Mouse (Mus musculus): Measurements from ENCODE around the gene Armh3. TPM values are rescaled to one million over a fixed set of nuclear protein-coding genes. Genes with fewer than 3 reads are reported as not detected.
A peak's percentile ranks its signal among the peaks of the same experiment; 100 is the strongest.

The Armh3 gene
- polyA plus RNA-seq, 1 experiment from 2014 or later: 17.8 TPM

GRCm38 (mm10) chr19:45782315-45783001 is 215.8 kb downstream of the Armh3 start:
- H3K36me3 ChIP-seq (ENCODE audit: insufficient read depth): peaks cover 36% of the 10 kb centered on the region
- ATAC-seq (ENCODE audit: insufficient read depth): peak; percentile 51
- no peak for TF ChIP-seq CTCF (IDR thresholded peaks at IDR 0.05; ENCODE audit: low read depth)
- H3K9ac ChIP-seq: peak overlapping the region; percentile 97
- under 1% methylated on average over 36 of the region's 36 CpGs for WGBS
- no peaks in the 10 kb centered on the region for H3K27me3 ChIP-seq (ENCODE audit: insufficient read depth, low read length)
- peak overlapping the region; percentile 70 for H3K4me2 ChIP-seq
- DNase-seq: peak; percentile 85
- H3K4me1 ChIP-seq (ENCODE audit: insufficient read depth): peaks cover 7% of the 10 kb centered on the region; the same call in 1 of the 2 replicates
- no peaks in the 10 kb centered on the region for H3K9me3 ChIP-seq (ENCODE audit: low read depth, low read length)
- H3K4me3 ChIP-seq (ENCODE audit: low read depth, low read length): peak overlapping the region; percentile 100
- peak overlapping the region; percentile 97 for H3K27ac ChIP-seq (ENCODE audit: low read depth)

GRCm38 (mm10) chr19:45781676-45782075 is 216.6 kb downstream of the Armh3 start:
- TF ChIP-seq CTCF (IDR thresholded peaks at IDR 0.05; ENCODE audit: low read depth): no peak
- H3K36me3 ChIP-seq (ENCODE audit: insufficient read depth): peaks cover 44% of the 10 kb centered on the region
- no peak for ATAC-seq (ENCODE audit: insufficient read depth)
- H3K9ac ChIP-seq: peak overlapping the region; percentile 97
- no peak overlapping the region for H3K27ac ChIP-seq (ENCODE audit: low read depth)
- no peak for DNase-seq
- WGBS: 56% methylated on average over 8 of the region's 8 CpGs
- no peaks in the 10 kb centered on the region for H3K9me3 ChIP-seq (ENCODE audit: low read depth, low read length)
- H3K4me3 ChIP-seq (ENCODE audit: low read depth, low read length): peak overlapping the region; percentile 100
- H3K4me2 ChIP-seq: peak overlapping the region; percentile 70
- H3K4me1 ChIP-seq (ENCODE audit: insufficient read depth): peaks cover 7% of the 10 kb centered on the region; the same call in 1 of the 2 replicates
- H3K27me3 ChIP-seq (ENCODE audit: insufficient read depth, low read length): no peaks in the 10 kb centered on the region

- H3K4me2 ChIP-seq: peak overlapping the region; percentile 70
- 82% methylated on average over 13 of the region's 13 CpGs for WGBS
- no peaks in the 10 kb centered on the region for H3K9me3 ChIP-seq (ENCODE audit: low read depth, low read length)
- H3K9ac ChIP-seq: peak overlapping the region; percentile 97; the same call in 1 of the 2 replicates
- H3K4me1 ChIP-seq (ENCODE audit: insufficient read depth): peaks cover 7% of the 10 kb centered on the region; the same call in 1 of the 2 replicates
- DNase-seq: no peak
- H3K27me3 ChIP-seq (ENCODE audit: insufficient read depth, low read length): no peaks in the 10 kb centered on the region
- H3K27ac ChIP-seq (ENCODE audit: low read depth): no peak overlapping the region
- TF ChIP-seq CTCF (IDR thresholded peaks at IDR 0.05; ENCODE audit: low read depth): no peak
- no peak for ATAC-seq (ENCODE audit: insufficient read depth)
- peaks cover 54% of the 10 kb centered on the region for H3K36me3 ChIP-seq (ENCODE audit: insufficient read depth)
- H3K4me3 ChIP-seq (ENCODE audit: low read depth, low read length): no peak overlapping the region
These were observed 217.9 kb downstream of the Armh3 start for GRCm38 (mm10) chr19:45780350-45780915.

GRCm38 (mm10) chr19:45775486-45775885 is 222.8 kb downstream of the Armh3 start:
- Histone ChIP-seq H3K36me3 (ENCODE audit: insufficient read depth) (peaks cover 95% of the 10 kb centered on the region), H3K27me3 (ENCODE audit: insufficient read depth, low read length) (no peaks in the 10 kb centered on the region), H3K27ac (ENCODE audit: low read depth) (no peak overlapping the region), H3K9ac (no peak overlapping the region), H3K4me1 (ENCODE audit: insufficient read depth) (0 out of 2 replicates have a peak, but pooled peaks cover under 1% of the 10 kb centered on the region), H3K4me2 (no peak overlapping the region), H3K9me3 (ENCODE audit: low read depth, low read length) (no peaks in the 10 kb centered on the region), H3K4me3 (ENCODE audit: low read depth, low read length) (no peak overlapping the region)
- WGBS: 81% methylated on average over 2 of the region's 2 CpGs
- DNase-seq (no peak), ATAC-seq (ENCODE audit: insufficient read depth) (no peak)
- no peak for TF ChIP-seq CTCF (IDR thresholded peaks at IDR 0.05; ENCODE audit: low read depth)

GRCm38 (mm10) chr19:45771501-45771900 is 226.8 kb downstream of the Armh3 start:
- DNase-seq (no peak), ATAC-seq (ENCODE audit: insufficient read depth) (no peak)
- Histone ChIP-seq H3K9ac (no peak overlapping the region), H3K4me3 (ENCODE audit: low read depth, low read length) (no peak overlapping the region), H3K4me1 (ENCODE audit: insufficient read depth) (no peaks in the 10 kb centered on the region), H3K27me3 (ENCODE audit: insufficient read depth, low read length) (no peaks in the 10 kb centered on the region), H3K27ac (ENCODE audit: low read depth) (no peak overlapping the region), H3K36me3 (ENCODE audit: insufficient read depth) (peaks cover 95% of the 10 kb centered on the region), H3K4me2 (no peak overlapping the region), H3K9me3 (ENCODE audit: low read depth, low read length) (no peaks in the 10 kb centered on the region)
- TF ChIP-seq CTCF (IDR thresholded peaks at IDR 0.05; ENCODE audit: low read depth): no peak
- 86% methylated on average over 5 of the region's 5 CpGs for WGBS

Other genes with a start within 250 kb of the Armh3 start
- gene Npm3, start 248.9 kb downstream of the Armh3 start, polyA plus RNA-seq (2014; fragmentation: Nextera tagmentation; extraction: Ambion mirVana): 19.7 and 20.0 TPM in 2 replicates
- 58.3 and 61.8 TPM in 2 replicates for gene Mgea5, start 214.7 kb downstream of the Armh3 start, polyA plus RNA-seq (2014; fragmentation: Nextera tagmentation; extraction: Ambion mirVana)
- 2.8 and 3.2 TPM in 2 replicates for gene Kcnip2, start 182.4 kb downstream of the Armh3 start, polyA plus RNA-seq (2014; fragmentation: Nextera tagmentation; extraction: Ambion mirVana)
- 6.0 and 6.5 TPM in 2 replicates for gene Hps6, start 5.0 kb upstream of the Armh3 start, polyA plus RNA-seq (2014; fragmentation: Nextera tagmentation; extraction: Ambion mirVana)
- gene Pprc1, start 46.4 kb upstream of the Armh3 start, polyA plus RNA-seq (2014; fragmentation: Nextera tagmentation; extraction: Ambion mirVana): 53.7 and 55.1 TPM in 2 replicates
- 86.7 and 87.7 TPM in 2 replicates for gene Ldb1, start 46.7 kb upstream of the Armh3 start, polyA plus RNA-seq (2014; fragmentation: Nextera tagmentation; extraction: Ambion mirVana)
- gene Nolc1, start 77.4 kb upstream of the Armh3 start, polyA plus RNA-seq (2014; fragmentation: Nextera tagmentation; extraction: Ambion mirVana): 99.3 and 105 TPM in 2 replicates
- gene Elovl3, start 133.4 kb upstream of the Armh3 start, polyA plus RNA-seq (2014; fragmentation: Nextera tagmentation; extraction: Ambion mirVana): not detected in 2 replicates
- gene Pitx3, start 149.8 kb upstream of the Armh3 start, polyA plus RNA-seq (2014; fragmentation: Nextera tagmentation; extraction: Ambion mirVana): 0.41 and 0.82 TPM in 2 replicates
- 63.6 and 66.4 TPM in 2 replicates for gene Gbf1, start 154.0 kb upstream of the Armh3 start, polyA plus RNA-seq (2014; fragmentation: Nextera tagmentation; extraction: Ambion mirVana)

Measured in lung, embryonic 14.5 days (tissue).